Mouse (Mus musculus): ENCODE measurements around the gene Eps15.

- no peak for TF ChIP-seq CTCF (IDR thresholded peaks at IDR 0.05; ENCODE audit: borderline replicate concordance, insufficient read depth, low read depth, low read length)
- no peak for TF ChIP-seq POLR2A (IDR thresholded peaks at IDR 0.05; ENCODE audit: borderline replicate concordance, insufficient read depth, low read length)
Observed at GRCm38 (mm10) chr4:109405415-109405814, 125.3 kb downstream of the Eps15 start.

All from cerebellum, adult 2 months (tissue).